Mouse (Mus musculus) midbrain, embryonic 11.5 days (tissue): ENCODE data around the gene Morf4l1. TPM values are rescaled to one million over a fixed set of nuclear protein-coding genes. Genes with fewer than 3 reads are reported as not detected.
"Not testable (repeated sequence)": the region's sequence is repeated elsewhere in the genome, so short reads cannot be mapped to it uniquely, and the experiment has no call there.

ENCODE experiments used
- ATAC-seq: fragments of 200-750 bp; cut with Nextera tagmentation; 2 replicates; pipeline ENCODE4 v1.8.0; 2017; ENCODE audit warnings: moderate TSS enrichment, moderate library complexity; ENCODE audit not compliant: low FRiP score
- DNase-seq: peaks from one replicate; pipeline ENCODE4 v3.0.0; 2015; ENCODE audit warnings: low spot score; ENCODE audit errors: missing footprints
- H3K27ac ChIP-seq: fragments of 300-500 bp; sonication (generic); 2 replicates; pipeline ENCODE4 v1.5.1; 2014; ENCODE audit warnings: low read depth, low read length
- H3K27me3 ChIP-seq: fragments of 300-500 bp; sonication (generic); 2 replicates; pipeline ENCODE4 v1.6.1; 2014; ENCODE audit warnings: mild to moderate bottlenecking, low read length, moderate library complexity, mixed read lengths; ENCODE audit not compliant: control insufficient read depth, insufficient read depth
- H3K36me3 ChIP-seq: fragments of 300-500 bp; sonication (generic); 2 replicates; pipeline ENCODE4 v1.6.1; 2014; ENCODE audit warnings: mild to moderate bottlenecking, low read length, moderate library complexity, mixed read lengths; ENCODE audit not compliant: control insufficient read depth, insufficient read depth
- H3K4me1 ChIP-seq: fragments of 300-500 bp; sonication (generic); 2 replicates; pipeline ENCODE4 v1.6.1; 2014; ENCODE audit warnings: low read length; ENCODE audit not compliant: control insufficient read depth, insufficient read depth
- H3K4me2 ChIP-seq: fragments of 300-500 bp; sonication (generic); 2 replicates; pipeline ENCODE4 v1.6.1; 2014; ENCODE audit warnings: mild to moderate bottlenecking, moderate library complexity
- H3K4me3 ChIP-seq: fragments of 300-500 bp; sonication (generic); 2 replicates; pipeline ENCODE4 v1.5.1; 2014; ENCODE audit warnings: low read depth, low read length
- H3K9ac ChIP-seq: fragments of 300-500 bp; sonication (generic); 2 replicates; pipeline ENCODE4 v1.6.1; 2014; ENCODE audit warnings: low read length
- H3K9me3 ChIP-seq: fragments of 300-500 bp; sonication (generic); 2 replicates; pipeline ENCODE4 v1.6.1; 2016; ENCODE audit warnings: low read length; ENCODE audit not compliant: control insufficient read depth
- WGBS: fragments of 180-500 bp; shearing (Covaris S2); extraction: QIAGEN DNeasy Blood & Tissue Kit; methylation state at CpG from one replicate; pipeline ENCODE4 v1.1.7; 2014; 5-methylcytosine and 5-hydroxymethylcytosine counted together
- polyA plus RNA-seq: library from polyadenylated mRNA; unstranded; fragments of >200 nt; fragmentation: Nextera tagmentation; extraction: Ambion mirVana; gene quantifications from 2 replicates; pipeline ENCODE4 v1.2.1, GENCODE M21; 2014

Morf4l1 gene
- polyA plus RNA-seq, 1 experiment from 2014 or later = 573 TPM

DNA sequence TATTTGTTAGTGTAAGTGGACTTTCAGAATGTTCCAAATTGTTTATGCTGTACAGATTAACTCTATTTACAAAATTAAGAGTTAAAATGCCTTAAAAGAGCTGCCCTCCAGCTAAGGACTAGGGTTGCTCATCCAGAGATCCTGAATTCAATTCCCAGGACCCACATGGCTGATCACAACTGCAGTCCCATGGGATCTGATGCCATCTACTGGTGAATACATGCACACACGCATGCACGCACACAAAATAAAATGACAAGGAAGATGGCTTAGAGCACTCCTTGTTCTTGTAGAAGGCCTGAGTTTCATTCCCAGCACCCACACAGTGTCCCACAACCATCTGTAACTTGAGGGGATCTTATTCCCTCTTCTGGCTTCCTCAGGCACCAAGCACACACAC, 13.8 kb downstream of the Morf4l1 start:
- H3K27ac ChIP-seq = no peak overlapping the region
- no peaks in the 10 kb centered on the region for H3K27me3 ChIP-seq
- H3K9ac ChIP-seq = no peak overlapping the region
- no peaks in the 10 kb centered on the region for H3K4me1 ChIP-seq
- 78% methylated on average over 2 of the region's 2 CpGs for WGBS
- H3K9me3 ChIP-seq = no peaks in the 10 kb centered on the region
- H3K4me2 ChIP-seq = no peak overlapping the region
- peak; percentile 63; the same call in 1 of the 2 replicates for ATAC-seq
- DNase-seq = no peak
- peaks cover 26% of the 10 kb centered on the region for H3K36me3 ChIP-seq
- H3K4me3 ChIP-seq = no peak overlapping the region

DNA sequence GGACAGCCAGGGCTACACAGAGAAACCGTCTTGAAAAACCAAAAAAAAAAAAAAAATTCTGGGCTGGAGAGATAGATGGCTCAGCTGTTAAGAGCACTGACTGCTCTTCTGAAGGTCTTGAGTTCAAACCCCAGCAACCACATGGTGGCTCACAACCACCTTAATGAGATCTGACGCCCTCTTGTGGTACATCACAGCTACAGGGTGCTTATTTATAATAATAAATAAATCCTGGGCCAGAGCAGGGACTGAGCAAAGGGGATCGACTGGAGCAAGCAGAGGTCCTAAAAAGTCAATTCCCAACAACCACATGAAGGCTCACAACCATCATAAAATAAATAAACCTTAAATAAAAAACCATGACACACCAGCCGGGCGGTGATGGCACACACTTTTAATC, 15.6 kb downstream of the Morf4l1 start:
- ATAC-seq (no peak), DNase-seq (no peak)
- Histone ChIP-seq H3K9me3 (no peaks in the 10 kb centered on the region), H3K4me3 (no peak overlapping the region), H3K9ac (no peak overlapping the region), H3K27ac (no peak overlapping the region), H3K27me3 (no peaks in the 10 kb centered on the region), H3K4me1 (no peaks in the 10 kb centered on the region), H3K4me2 (no peak overlapping the region), H3K36me3 (peaks cover 32% of the 10 kb centered on the region)
- WGBS = 90% methylated on average over 5 of the region's 5 CpGs

DNA sequence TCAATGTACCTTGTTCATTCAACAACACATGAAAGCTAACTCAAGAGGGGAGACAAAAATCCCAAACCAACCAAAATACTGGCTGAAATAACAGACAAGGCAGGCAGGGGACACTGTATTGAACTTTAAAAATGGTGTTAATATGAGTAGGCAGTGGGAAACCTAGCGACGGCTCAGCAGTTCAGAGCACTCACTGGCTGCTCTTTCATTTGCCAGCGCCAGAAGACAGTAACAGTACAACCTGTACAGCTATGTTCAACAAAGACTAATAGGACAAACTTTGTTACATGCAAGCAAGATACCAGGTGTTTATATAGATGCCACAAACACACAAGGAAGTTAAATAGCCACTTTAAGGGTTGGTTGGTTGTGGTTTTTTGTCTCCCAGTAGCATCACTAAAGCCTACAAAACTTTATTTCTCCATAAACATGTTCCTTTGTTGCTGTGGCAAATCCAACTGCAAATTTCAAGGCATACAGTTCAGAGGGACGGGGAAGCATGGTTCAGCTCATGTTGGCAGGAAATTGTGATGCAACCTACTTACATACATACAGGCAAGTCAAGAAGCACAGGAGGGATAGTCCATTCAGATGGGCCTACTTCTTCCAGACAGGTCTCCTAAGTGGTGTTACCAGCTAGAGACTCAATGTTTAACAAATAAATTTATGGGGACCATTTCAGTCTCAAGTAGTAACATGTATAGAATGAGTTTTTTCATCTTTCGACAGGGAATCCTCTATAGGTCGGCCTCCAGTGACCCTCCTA, 25.1 kb downstream of the Morf4l1 start:
- H3K9ac ChIP-seq = no peak overlapping the region
- ATAC-seq (0 out of 2 replicates have a peak, but pooled peaks have one; percentile 13), DNase-seq (no peak)
- H3K36me3 ChIP-seq = peaks cover 20% of the 10 kb centered on the region; the same call in 1 of the 2 replicates
- H3K4me1 ChIP-seq = no peaks in the 10 kb centered on the region
- WGBS = 90% methylated on average over 6 of the region's 6 CpGs
- no peaks in the 10 kb centered on the region for H3K27me3 ChIP-seq
- H3K4me2 ChIP-seq = no peak overlapping the region
- no peaks in the 10 kb centered on the region for H3K9me3 ChIP-seq
- no peak overlapping the region for H3K27ac ChIP-seq
- no peak overlapping the region for H3K4me3 ChIP-seq

GRCm38 (mm10) chr9:90087906-90088485, 26.6 kb downstream of the Morf4l1 start:
- Histone ChIP-seq H3K36me3 (peaks cover 20% of the 10 kb centered on the region; the same call in 1 of the 2 replicates), H3K9me3 (no peaks in the 10 kb centered on the region), H3K9ac (no peak overlapping the region), H3K4me2 (no peak overlapping the region), H3K4me1 (no peaks in the 10 kb centered on the region), H3K27me3 (no peaks in the 10 kb centered on the region), H3K27ac (no peak overlapping the region), H3K4me3 (no peak overlapping the region)
- DNase-seq (no peak), ATAC-seq (peak; percentile 36; the same call in 1 of the 2 replicates)
- WGBS = 92% methylated on average over 2 of the region's 2 CpGs

DNA sequence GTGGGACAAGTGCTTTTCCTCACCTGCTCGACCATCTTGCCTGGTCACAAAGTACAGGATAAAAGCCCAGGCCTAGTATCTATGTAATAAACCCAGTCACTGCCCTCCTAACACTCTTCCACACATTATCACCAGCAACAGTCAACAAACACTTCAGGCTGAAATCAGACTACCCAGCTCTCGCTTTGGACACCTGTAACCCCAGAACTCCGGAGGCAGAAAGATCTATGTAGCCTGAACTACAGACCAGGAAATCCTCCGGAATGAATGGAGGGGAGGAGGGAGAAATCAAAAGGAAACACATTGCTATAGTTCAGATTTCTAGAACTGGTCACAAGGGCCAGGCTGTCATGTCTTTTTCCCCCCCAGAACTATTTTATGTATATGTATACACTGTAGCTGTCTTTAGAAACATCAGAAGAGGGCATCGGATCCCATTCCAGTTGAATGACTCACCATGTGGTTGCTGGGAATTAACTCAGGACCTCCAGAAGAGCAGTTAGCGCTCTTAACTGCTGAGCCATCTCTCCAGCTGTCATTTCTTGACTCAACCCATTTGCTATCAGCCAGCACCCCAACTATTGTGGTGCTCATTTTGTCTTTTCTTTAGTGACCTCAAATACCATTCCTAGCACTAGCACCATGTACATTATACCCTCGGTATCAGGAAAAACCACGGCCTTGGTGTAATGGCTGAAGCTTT, 29.7 kb downstream of the Morf4l1 start:
- Histone ChIP-seq H3K27ac (no peak overlapping the region), H3K36me3 (peaks cover 7% of the 10 kb centered on the region; the same call in 1 of the 2 replicates), H3K9me3 (no peaks in the 10 kb centered on the region), H3K27me3 (no peaks in the 10 kb centered on the region), H3K4me3 (no peak overlapping the region), H3K9ac (no peak overlapping the region), H3K4me1 (no peaks in the 10 kb centered on the region), H3K4me2 (no peak overlapping the region)
- ATAC-seq (no peak), DNase-seq (no peak)
- WGBS = 91% methylated on average over 8 of the region's 8 CpGs

DNA sequence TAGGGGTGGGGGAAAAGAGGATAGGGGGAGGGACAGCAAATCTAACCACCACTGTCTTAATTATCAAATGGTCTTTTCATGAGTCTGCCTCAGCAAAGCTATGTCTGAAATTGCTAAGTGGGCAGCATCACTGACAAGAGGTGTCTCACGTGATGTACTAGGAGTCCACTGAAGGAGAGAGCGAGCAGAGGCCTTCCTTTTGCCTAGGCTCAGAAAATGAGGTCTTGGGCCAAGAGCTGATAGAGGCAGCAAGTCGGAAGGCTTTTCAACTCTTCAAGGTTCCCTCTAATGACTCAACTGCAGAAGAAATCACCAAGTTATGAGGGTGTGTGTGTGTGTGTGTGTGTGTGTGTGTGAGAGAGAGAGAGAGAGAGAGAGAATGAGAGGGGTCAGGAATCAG, 30.4 kb downstream of the Morf4l1 start:
- 0 out of 2 replicates have a peak, but pooled peaks cover 3% of the 10 kb centered on the region for H3K36me3 ChIP-seq
- H3K9me3 ChIP-seq = no peaks in the 10 kb centered on the region
- no peaks in the 10 kb centered on the region for H3K27me3 ChIP-seq
- H3K4me2 ChIP-seq = no peak overlapping the region
- 91% methylated on average over 3 of the region's 3 CpGs for WGBS
- H3K4me3 ChIP-seq = no peak overlapping the region
- no peaks in the 10 kb centered on the region for H3K4me1 ChIP-seq
- no peak overlapping the region for H3K27ac ChIP-seq
- no peak for DNase-seq
- no peak overlapping the region for H3K9ac ChIP-seq
- ATAC-seq = 0 out of 2 replicates have a peak, but pooled peaks have one; percentile 10

GRCm38 (mm10) chr9:90082992-90083391, 31.6 kb downstream of the Morf4l1 start:
- ATAC-seq (no peak), DNase-seq (no peak)
- no peaks in the 10 kb centered on the region for H3K27me3 ChIP-seq
- H3K36me3 ChIP-seq = no peaks in the 10 kb centered on the region
- WGBS = 90% methylated on average over 1 of the region's 1 CpGs
- no peaks in the 10 kb centered on the region for H3K9me3 ChIP-seq
- no peak overlapping the region for H3K9ac ChIP-seq
- H3K4me3 ChIP-seq = no peak overlapping the region
- H3K4me2 ChIP-seq = no peak overlapping the region
- H3K27ac ChIP-seq = no peak overlapping the region
- no peaks in the 10 kb centered on the region for H3K4me1 ChIP-seq

GRCm38 (mm10) chr9:90081961-90082360, 32.6 kb downstream of the Morf4l1 start:
- not testable (repeated sequence) for H3K9ac ChIP-seq, H3K36me3 ChIP-seq, H3K9me3 ChIP-seq, H3K4me3 ChIP-seq, H3K27me3 ChIP-seq, DNase-seq, H3K4me2 ChIP-seq, ATAC-seq, H3K27ac ChIP-seq, H3K4me1 ChIP-seq
- 90% methylated on average over 6 of the region's 6 CpGs for WGBS
